Mouse (Mus musculus): ENCODE results near the gene Pdia3. TPM values are rescaled to one million over a fixed set of nuclear protein-coding genes. Genes with fewer than 3 reads are reported as not detected.
"Not testable (repeated sequence)": the region's sequence is repeated elsewhere in the genome, so short reads cannot be mapped to it uniquely, and the experiment has no call there.

Gene Pdia3
- 271 and 287 TPM in 2 replicates for polyA plus RNA-seq (2015; fragmentation: Nextera tagmentation; extraction: Ambion mirVana)

DNA sequence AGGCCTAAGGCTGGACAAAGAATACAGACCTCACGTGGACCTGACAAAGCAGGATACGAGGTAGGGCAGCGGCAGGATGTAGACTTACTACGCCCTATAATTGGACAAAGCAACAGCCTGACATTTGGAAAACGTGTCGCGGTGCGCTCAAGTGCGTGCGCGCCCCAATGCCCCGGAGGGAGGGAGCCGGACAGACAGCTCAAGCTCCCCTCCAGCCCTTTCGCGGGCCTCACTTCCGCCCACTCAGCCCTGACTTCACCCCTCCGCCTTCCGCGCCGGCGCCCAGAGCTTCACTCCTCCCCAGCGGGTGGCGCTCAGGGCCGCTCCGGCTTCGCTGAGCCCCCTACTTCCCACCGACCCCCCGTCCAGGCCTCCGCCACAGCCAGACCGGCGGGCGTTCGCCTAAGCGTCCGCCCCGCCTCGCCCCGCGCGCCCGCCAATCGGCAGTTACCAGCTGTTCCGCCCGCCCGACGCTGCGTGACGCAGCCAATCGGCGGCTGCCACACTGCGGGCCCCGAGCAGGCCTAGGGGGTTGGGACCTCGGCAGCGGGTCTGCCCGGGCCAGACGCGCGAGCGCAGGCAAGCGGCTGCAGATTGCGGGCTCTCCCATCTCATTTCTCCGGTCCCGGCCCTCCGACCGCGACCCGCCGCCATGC, at the start of gene Pdia3, which contains the start of gene Catsper2:
TSS of gene Pdia3 (plus strand) at position 389 of the 656 bp plus-strand sequence.
TSS of gene Catsper2 (minus strand) at position 406 of the 656 bp plus-strand sequence.
- H3K27me3 ChIP-seq, result no peaks in the 10 kb centered on the region
- peak within 1 kb of the TSS; percentile 100 for H3K4me3 ChIP-seq (replicated peaks)
- peak within 1 kb of the TSS; percentile 89 for H3K4me2 ChIP-seq
- peaks cover 24% of the 10 kb centered on the region for H3K36me3 ChIP-seq (replicated peaks)
- under 1% methylated on average over 67 of the region's 68 CpGs for WGBS (ENCODE audit: insufficient replicate concordance)
- peaks cover 42% of the 10 kb centered on the region for H3K4me1 ChIP-seq (replicated peaks)
- H3K9me3 ChIP-seq (replicated peaks), result no peaks in the 10 kb centered on the region
- ATAC-seq (ENCODE audit: insufficient read depth), result peak; percentile 98
- peak within 1 kb of the TSS; percentile 95 for H3K27ac ChIP-seq (replicated peaks)
- H3K9ac ChIP-seq, result peak within 1 kb of the TSS; percentile 97

DNA sequence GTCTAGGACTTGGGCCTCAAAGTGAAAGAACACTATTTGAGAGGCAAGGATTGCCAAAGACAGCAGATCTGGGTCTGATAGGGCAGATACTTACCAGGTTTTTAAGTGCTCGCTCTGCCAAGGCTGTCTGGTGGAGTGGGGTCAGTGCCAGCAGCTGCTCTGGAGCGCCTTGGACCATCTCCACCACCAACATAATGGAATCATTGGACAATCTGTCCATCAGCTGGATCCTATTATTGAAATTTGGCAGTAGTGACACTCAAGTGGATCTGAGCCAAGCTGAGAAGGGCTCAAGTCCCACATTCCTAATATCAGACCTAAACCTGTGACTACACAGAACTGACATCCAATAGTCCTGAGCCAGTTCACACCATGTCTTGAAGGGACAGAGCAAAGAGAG, 44.7 kb upstream of the Pdia3 start:
- Histone ChIP-seq H3K9me3 (replicated peaks) (no peaks in the 10 kb centered on the region), H3K9ac (no peak overlapping the region), H3K27ac (replicated peaks) (no peak overlapping the region), H3K4me3 (replicated peaks) (no peak overlapping the region), H3K27me3 (no peaks in the 10 kb centered on the region), H3K4me2 (no peak overlapping the region), H3K4me1 (replicated peaks) (no peaks in the 10 kb centered on the region), H3K36me3 (replicated peaks) (no peaks in the 10 kb centered on the region)
- ATAC-seq (ENCODE audit: insufficient read depth), result no peak
- WGBS (ENCODE audit: insufficient replicate concordance), result 60% methylated on average over 2 of the region's 2 CpGs

DNA sequence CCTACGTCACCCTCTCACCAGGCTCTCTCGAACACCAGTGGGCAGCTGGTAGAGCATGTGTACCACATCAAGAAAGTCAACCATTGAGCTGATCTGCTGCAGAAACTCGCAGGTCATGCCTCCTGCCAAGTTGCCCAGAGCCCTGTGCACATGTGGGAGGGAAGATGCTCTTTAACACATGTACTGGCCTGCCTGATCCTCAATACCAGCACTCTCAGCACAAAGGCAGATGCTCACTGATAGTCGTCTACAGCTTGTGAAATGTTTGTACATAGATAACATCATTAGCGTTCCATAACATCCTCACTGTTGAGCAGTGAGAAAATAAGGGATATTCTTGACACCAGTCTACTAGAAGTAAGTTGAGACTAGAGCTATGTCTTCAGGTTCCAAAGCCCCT, 42.7 kb upstream of the Pdia3 start:
- Histone ChIP-seq H3K4me3 (replicated peaks) (no peak overlapping the region), H3K9ac (no peak overlapping the region), H3K4me1 (replicated peaks) (no peaks in the 10 kb centered on the region), H3K27me3 (no peaks in the 10 kb centered on the region), H3K36me3 (replicated peaks) (no peaks in the 10 kb centered on the region), H3K27ac (replicated peaks) (no peak overlapping the region), H3K4me2 (no peak overlapping the region), H3K9me3 (replicated peaks) (no peaks in the 10 kb centered on the region)
- 55% methylated on average over 5 of the region's 5 CpGs for WGBS (ENCODE audit: insufficient replicate concordance)
- no peak for ATAC-seq (ENCODE audit: insufficient read depth)

DNA sequence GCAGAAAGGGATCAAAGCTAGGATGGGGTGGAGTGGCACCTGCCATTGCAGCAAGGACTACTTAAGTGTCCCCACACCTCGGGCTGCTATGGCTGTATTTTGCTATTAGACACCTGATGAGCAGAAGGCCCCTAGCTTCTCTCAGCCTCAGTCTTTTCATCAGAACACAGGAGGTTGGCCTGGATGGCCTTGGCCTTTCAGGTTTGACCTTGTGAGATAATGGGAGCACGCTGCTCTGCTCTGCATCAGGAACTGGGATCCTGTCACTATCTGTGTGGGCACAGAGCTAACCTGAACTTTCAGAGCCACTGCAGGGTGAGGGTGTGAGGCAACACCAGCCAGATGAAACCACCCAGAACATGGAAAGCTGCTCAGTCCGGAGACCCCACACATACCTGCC, 41.3 kb upstream of the Pdia3 start:
- H3K27me3 ChIP-seq, result no peaks in the 10 kb centered on the region
- H3K4me1 ChIP-seq (replicated peaks), result no peaks in the 10 kb centered on the region
- H3K36me3 ChIP-seq (replicated peaks), result no peaks in the 10 kb centered on the region
- H3K9ac ChIP-seq, result no peak overlapping the region
- no peak for ATAC-seq (ENCODE audit: insufficient read depth)
- no peaks in the 10 kb centered on the region for H3K9me3 ChIP-seq (replicated peaks)
- no peak overlapping the region for H3K4me3 ChIP-seq (replicated peaks)
- H3K4me2 ChIP-seq, result no peak overlapping the region
- no peak overlapping the region for H3K27ac ChIP-seq (replicated peaks)
- WGBS (ENCODE audit: insufficient replicate concordance), result 46% methylated on average over 3 of the region's 3 CpGs

DNA sequence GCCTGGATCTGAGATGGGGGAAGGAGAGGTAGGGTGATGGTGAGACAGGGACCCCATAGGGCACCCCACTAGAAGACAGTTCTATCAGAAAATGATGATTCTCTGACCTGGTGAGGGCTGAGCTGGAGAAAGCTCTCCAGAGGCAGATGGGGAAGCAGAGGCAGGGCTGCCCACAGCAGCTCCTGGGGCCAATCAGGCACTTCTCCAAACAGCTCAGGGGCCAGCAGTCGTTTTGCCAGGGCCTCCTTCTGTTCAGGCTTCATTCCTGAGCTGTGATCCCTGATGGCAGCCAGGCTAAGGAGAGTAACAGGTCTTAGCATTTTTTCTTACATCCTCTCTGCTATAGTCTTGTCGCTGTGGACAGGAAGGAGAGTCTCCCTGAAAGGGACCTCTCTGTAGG, 38.8 kb upstream of the Pdia3 start:
- ATAC-seq (ENCODE audit: insufficient read depth), result no peak
- Histone ChIP-seq H3K4me1 (replicated peaks) (no peaks in the 10 kb centered on the region), H3K9ac (no peak overlapping the region), H3K27me3 (no peaks in the 10 kb centered on the region), H3K36me3 (replicated peaks) (no peaks in the 10 kb centered on the region), H3K4me2 (no peak overlapping the region), H3K4me3 (replicated peaks) (no peak overlapping the region), H3K9me3 (replicated peaks) (no peaks in the 10 kb centered on the region), H3K27ac (replicated peaks) (no peak overlapping the region)
- 46% methylated on average over 2 of the region's 2 CpGs for WGBS (ENCODE audit: insufficient replicate concordance)

DNA sequence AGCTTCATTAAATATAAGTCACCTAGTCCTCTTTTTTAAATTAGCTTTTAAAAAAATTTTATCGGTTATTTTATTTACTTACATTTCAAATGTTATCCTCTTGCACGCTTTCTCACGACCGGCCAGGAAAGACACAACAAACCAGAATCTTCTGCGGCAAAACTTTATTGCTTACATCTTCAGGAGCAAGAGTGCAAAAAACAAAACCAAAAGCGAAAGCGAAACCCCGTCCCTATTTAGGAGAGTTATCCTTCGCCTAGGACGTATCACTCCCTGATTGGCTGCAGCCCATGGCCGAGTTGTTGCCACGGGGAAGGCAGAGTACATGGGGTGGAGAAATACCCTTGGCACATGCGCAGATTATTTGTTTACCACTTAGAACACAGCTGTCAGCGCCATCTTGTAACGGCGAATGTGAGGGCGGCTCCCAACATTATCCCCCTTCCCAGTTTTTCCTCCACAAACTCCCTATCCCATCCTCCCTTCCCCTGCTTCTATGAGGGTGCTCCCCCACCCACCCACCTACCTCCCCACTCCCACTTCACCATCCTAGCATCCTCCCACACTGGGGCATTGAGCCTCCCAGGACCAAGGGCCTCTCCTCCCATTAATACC, 26.5 kb upstream of the Pdia3 start, which contains the start of gene Strc:
TSS of gene Strc (minus strand) at position 208 of the 615 bp plus-strand sequence.
- not testable (repeated sequence) for H3K27me3 ChIP-seq; H3K27ac ChIP-seq (replicated peaks); H3K9ac ChIP-seq; H3K4me1 ChIP-seq (replicated peaks); H3K9me3 ChIP-seq (replicated peaks); ATAC-seq (ENCODE audit: insufficient read depth); H3K4me2 ChIP-seq; H3K4me3 ChIP-seq (replicated peaks); H3K36me3 ChIP-seq (replicated peaks)
- WGBS (ENCODE audit: insufficient replicate concordance), result 86% methylated on average over 17 of the region's 17 CpGs

DNA sequence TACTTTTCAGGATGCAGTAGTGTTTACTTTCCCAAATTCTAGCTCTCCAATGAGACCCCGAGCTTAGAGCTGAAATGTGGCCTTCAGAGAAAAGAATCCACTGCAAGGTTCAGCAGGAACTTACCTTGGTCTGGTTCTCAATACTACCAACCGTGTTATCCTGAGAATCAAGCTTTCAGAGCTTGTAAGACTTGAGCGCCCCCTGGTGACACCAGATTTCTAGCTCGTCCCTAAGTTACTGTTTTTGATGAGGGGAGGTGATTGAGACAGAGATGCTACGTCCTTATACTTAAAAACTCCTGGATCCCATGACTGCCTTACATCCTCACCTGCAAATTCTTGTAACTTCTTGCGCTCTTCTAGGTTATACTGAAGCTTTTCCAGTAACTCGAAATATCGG, 17.0 kb upstream of the Pdia3 start:
- no peak for ATAC-seq (ENCODE audit: insufficient read depth)
- Histone ChIP-seq H3K27me3 (no peaks in the 10 kb centered on the region), H3K4me2 (no peak overlapping the region), H3K9me3 (replicated peaks) (no peaks in the 10 kb centered on the region), H3K27ac (replicated peaks) (no peak overlapping the region), H3K36me3 (replicated peaks) (no peaks in the 10 kb centered on the region), H3K4me3 (replicated peaks) (no peak overlapping the region), H3K4me1 (replicated peaks) (no peaks in the 10 kb centered on the region), H3K9ac (no peak overlapping the region)
- 10% methylated on average over 8 of the region's 8 CpGs for WGBS (ENCODE audit: insufficient replicate concordance)

DNA sequence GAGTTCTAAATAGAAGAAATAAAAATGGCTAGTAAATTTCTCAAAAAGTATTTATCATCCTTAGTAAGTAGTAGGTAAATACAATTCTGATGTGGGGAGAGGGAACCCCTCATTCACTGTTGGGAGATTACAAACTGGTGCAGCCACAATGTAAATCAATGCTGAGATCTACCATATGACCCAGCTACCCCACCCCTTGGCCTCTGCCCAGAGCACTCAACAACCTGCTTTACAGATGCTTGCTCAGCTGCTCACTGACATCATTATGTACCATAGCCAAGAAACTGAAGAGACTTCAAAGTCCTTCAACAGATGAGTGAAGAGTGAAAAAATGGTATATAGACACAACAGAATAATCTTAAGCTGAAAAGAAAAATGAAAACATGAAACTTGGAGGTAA, 10.3 kb upstream of the Pdia3 start:
- Histone ChIP-seq H3K27ac (replicated peaks) (no peak overlapping the region), H3K9me3 (replicated peaks) (no peaks in the 10 kb centered on the region), H3K27me3 (no peaks in the 10 kb centered on the region), H3K4me3 (replicated peaks) (no peak overlapping the region), H3K9ac (no peak overlapping the region), H3K4me1 (replicated peaks) (no peaks in the 10 kb centered on the region), H3K36me3 (replicated peaks) (no peaks in the 10 kb centered on the region), H3K4me2 (no peak overlapping the region)
- no peak for ATAC-seq (ENCODE audit: insufficient read depth)

DNA sequence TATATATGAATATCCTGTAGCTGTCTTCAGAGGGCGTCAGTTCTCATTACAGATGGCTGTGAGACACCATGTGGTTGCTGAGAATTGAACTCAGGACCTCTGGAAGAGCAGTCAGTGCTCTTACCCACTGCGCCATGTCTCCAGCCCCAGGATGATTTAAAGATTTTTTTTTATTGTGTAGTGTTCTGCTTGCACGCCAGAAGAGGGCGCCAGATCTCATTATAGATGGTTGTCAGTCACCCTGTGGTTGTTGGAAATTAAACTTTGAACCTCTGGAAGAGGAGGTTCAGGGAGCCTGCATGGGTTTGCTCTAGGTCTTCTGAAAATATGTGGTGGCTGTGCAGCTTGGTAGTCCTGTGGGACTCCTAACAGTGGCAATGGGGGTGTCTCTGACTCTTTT, 5.4 kb upstream of the Pdia3 start:
- no peak overlapping the region for H3K4me2 ChIP-seq
- no peaks in the 10 kb centered on the region for H3K36me3 ChIP-seq (replicated peaks)
- WGBS (ENCODE audit: insufficient replicate concordance), result 20% methylated on average over 4 of the region's 4 CpGs
- no peaks in the 10 kb centered on the region for H3K27me3 ChIP-seq
- H3K27ac ChIP-seq (replicated peaks), result no peak overlapping the region
- H3K9me3 ChIP-seq (replicated peaks), result no peaks in the 10 kb centered on the region
- ATAC-seq (ENCODE audit: insufficient read depth), result no peak
- no peak overlapping the region for H3K9ac ChIP-seq
- H3K4me3 ChIP-seq (replicated peaks), result no peak overlapping the region
- peaks cover 12% of the 10 kb centered on the region for H3K4me1 ChIP-seq (replicated peaks)

DNA sequence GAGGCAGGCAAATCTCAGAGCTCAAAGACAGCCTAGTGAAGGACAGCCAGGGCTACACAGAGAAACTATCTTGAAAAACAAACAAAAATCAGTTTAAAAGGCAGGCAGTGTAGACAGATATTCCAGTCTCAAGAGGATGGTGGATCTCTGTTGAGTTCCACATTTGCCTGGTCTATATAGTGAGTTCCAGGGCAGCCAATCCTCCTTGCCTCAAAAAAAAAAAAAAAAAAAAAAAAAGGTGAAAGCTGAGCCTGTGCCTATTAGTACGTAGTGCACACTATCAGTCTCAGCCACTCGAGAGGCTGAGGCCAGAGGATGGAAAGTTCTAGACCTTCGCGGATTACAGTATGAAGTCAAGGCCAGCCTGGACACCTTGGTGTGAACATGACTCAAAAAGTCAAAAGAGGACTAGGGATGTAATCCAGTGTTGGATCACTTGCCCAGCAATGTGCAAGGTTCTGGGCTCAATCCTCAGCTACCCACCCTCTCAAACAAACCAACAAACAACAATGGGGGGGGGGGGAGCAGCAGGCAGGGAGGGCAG, 660 bp upstream of the Pdia3 start:
- no peaks in the 10 kb centered on the region for H3K9me3 ChIP-seq (replicated peaks)
- H3K36me3 ChIP-seq (replicated peaks), result peaks cover 18% of the 10 kb centered on the region
- peaks cover 42% of the 10 kb centered on the region for H3K4me1 ChIP-seq (replicated peaks)
- WGBS (ENCODE audit: insufficient replicate concordance), result 5% methylated on average over 4 of the region's 4 CpGs
- H3K27me3 ChIP-seq, result no peaks in the 10 kb centered on the region
- H3K4me2 ChIP-seq, result peak overlapping the region; percentile 89
- peak overlapping the region; percentile 95 for H3K27ac ChIP-seq (replicated peaks)
- H3K9ac ChIP-seq, result peak overlapping the region; percentile 90
- ATAC-seq (ENCODE audit: insufficient read depth), result no peak
- peak overlapping the region; percentile 100 for H3K4me3 ChIP-seq (replicated peaks)

DNA sequence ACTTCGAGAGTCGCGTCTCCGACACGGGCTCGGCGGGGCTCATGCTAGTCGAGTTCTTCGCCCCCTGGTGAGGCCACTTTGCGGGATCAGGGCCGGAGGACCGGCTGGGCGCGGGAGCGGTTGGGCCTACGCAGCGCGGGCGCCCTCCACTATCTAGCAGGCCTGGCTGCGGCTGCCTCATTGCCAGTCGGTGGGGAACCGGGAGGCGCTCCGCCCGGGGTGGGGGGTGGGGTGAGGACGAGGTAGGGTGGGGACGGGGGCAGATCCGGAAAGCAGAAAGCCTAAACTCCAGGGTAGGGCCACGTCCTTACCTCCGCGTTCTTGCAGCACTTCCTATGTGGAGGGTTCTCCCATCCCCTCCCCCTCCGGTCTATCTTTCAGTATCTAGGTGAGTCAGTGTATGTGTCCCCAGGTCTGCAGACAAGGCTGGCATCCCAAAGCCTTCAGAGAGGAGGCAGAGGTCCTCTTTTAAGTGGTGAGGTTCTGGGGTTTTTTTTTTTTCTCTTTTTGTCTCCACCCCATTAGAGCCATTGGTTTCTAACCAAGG, 637 bp downstream of the Pdia3 start:
- H3K9ac ChIP-seq, result peak overlapping the region; percentile 97
- peak overlapping the region; percentile 100 for H3K4me3 ChIP-seq (replicated peaks)
- WGBS (ENCODE audit: insufficient replicate concordance), result 1% methylated on average over 32 of the region's 32 CpGs
- H3K36me3 ChIP-seq (replicated peaks), result peaks cover 30% of the 10 kb centered on the region
- peaks cover 47% of the 10 kb centered on the region for H3K4me1 ChIP-seq (replicated peaks)
- peak overlapping the region; percentile 89 for H3K4me2 ChIP-seq
- ATAC-seq (ENCODE audit: insufficient read depth), result peak; percentile 69
- H3K27me3 ChIP-seq, result no peaks in the 10 kb centered on the region
- H3K9me3 ChIP-seq (replicated peaks), result no peaks in the 10 kb centered on the region
- peak overlapping the region; percentile 95 for H3K27ac ChIP-seq (replicated peaks)

Measured in liver, embryonic 15.5 days (tissue).